In the genomic region with DNA sequence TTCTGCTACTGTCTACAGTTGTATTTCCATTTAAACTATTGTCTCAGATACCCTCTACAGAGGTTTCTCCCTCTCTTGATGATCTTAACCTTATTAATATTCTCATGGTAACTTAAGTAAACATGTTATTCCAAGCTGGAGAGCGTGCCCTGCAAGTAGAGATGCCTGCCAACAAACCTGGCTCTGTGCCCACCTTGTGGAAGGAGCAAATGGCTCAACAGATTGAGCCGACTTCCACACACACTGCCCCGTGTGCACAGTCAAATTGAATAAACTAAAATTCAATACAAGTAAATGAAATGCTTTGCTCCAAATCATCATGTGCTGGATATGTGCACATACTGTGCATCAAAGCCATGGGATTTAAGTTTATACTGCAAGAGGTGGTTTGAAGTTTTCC, we compare ENCODE assay signal across 10 mouse cellular contexts. TPM values are rescaled to one million over a fixed set of nuclear protein-coding genes. Genes with fewer than 3 reads are reported as not detected.
A peak's percentile ranks its signal among the peaks of the same experiment; 100 is the strongest.
DNase-seq lines count a peak whose midpoint lies in the region; ATAC-seq lines count a peak whose summit lies in the region.
"Had no signal": no experiment of that assay in that cellular context is flagged by ENCODE, and none has a peak within 500 bp of the region (broad histone marks: within the 10 kb centered on the region; RNA-seq: fewer than 3 reads in every experiment).

No protein-coding gene starts in this region.

- peak; percentile 83 for ATAC-seq in forebrain, embryonic 13.5 days
- ATAC-seq in forebrain, embryonic 12.5 days (ENCODE audit: low FRiP score), result no peak
- ATAC-seq in erythroid progenitor cell, adult 5-6 weeks (replicated peaks; ENCODE audit: low FRiP score, poor library complexity, severe bottlenecking), result no peak

- no peaks in the 10 kb centered on the region for H3K9me3 ChIP-seq in forebrain, embryonic 13.5 days (replicated peaks)
- H3K9me3 ChIP-seq in forebrain, embryonic 12.5 days, result no peaks in the 10 kb centered on the region

- WGBS in forebrain, embryonic 13.5 days, result 43% methylated on average over 3 of the region's 3 CpGs
- 80% methylated on average over 3 of the region's 3 CpGs for WGBS in forebrain, embryonic 12.5 days

- H3K27me3 ChIP-seq in forebrain, embryonic 13.5 days, result no peaks in the 10 kb centered on the region
- H3K27me3 ChIP-seq in forebrain, embryonic 12.5 days, result no peaks in the 10 kb centered on the region

- peaks cover 8% of the 10 kb centered on the region; the same call in 1 of the 2 replicates for H3K4me1 ChIP-seq in forebrain, embryonic 13.5 days
- H3K4me1 ChIP-seq in forebrain, embryonic 12.5 days, result no peaks in the 10 kb centered on the region

- H3K4me3 ChIP-seq in forebrain, embryonic 13.5 days, result no peak overlapping the region
- H3K4me3 ChIP-seq in forebrain, embryonic 12.5 days (replicated peaks), result no peak overlapping the region

- DNase-seq in urinary bladder, postnatal 14 days (ENCODE audit: low spot score), result peak; percentile 62
- no peak for DNase-seq in urinary bladder, adult 18-20 months (ENCODE audit: low spot score in 2 of 2)
- peak; percentile 82 for DNase-seq in heart, postnatal 4 days
- peak; percentile 33 to 48 for DNase-seq in lung, adult 18-20 months
- no peak for DNase-seq in thymus, postnatal 4 days

- no peak overlapping the region for H3K27ac ChIP-seq in forebrain, embryonic 13.5 days
- H3K27ac ChIP-seq in forebrain, embryonic 12.5 days, result no peak overlapping the region

- no peak overlapping the region for H3K9ac ChIP-seq in forebrain, embryonic 13.5 days
- H3K9ac ChIP-seq in forebrain, embryonic 12.5 days, result no peak overlapping the region

- no peak overlapping the region for H3K4me2 ChIP-seq in forebrain, embryonic 13.5 days
- H3K4me2 ChIP-seq in forebrain, embryonic 12.5 days, result no peak overlapping the region

- H3K36me3 ChIP-seq in forebrain, embryonic 13.5 days (ENCODE audit: poor library complexity, severe bottlenecking), result no peaks in the 10 kb centered on the region
- H3K36me3 ChIP-seq in forebrain, embryonic 12.5 days (replicated peaks), result no peaks in the 10 kb centered on the region

RNA-seq across cellular contexts. Expression of a gene that starts 14.1 kb away (rescaled TPM):
- 0.40 and 0.43 TPM in 2 replicates for polyA plus RNA-seq in forebrain, embryonic 13.5 days (2015; fragmentation: Nextera tagmentation; extraction: Ambion mirVana)
- 0.18 and 0.32 TPM in 2 replicates for polyA plus RNA-seq in forebrain, embryonic 12.5 days (2016; fragmentation: Nextera tagmentation; extraction: Ambion mirVana)
- not detected for total RNA-seq in heart, postnatal 4 days (2021)
- 0.72 TPM in 1 of 2 replicates, not detected in the other for total RNA-seq in erythroid progenitor cell, adult 5-6 weeks (2015; ENCODE audit: low replicate concordance)
- not detected in 2 replicates for total RNA-seq in erythroid progenitor cell, adult 5-6 weeks (2017; ENCODE audit: low replicate concordance)
- total RNA-seq: adrenal gland, postnatal 4 days had no signal
- polyA plus RNA-seq: liver, embryonic 16.5 days had no signal

RNA-seq across cellular contexts. Expression of a gene that starts 40.0 kb away (rescaled TPM):
- polyA plus RNA-seq in forebrain, embryonic 13.5 days (2015; fragmentation: Nextera tagmentation; extraction: Ambion mirVana), result 58.9 and 64.8 TPM in 2 replicates
- 68.7 and 70.6 TPM in 2 replicates for polyA plus RNA-seq in forebrain, embryonic 12.5 days (2016; fragmentation: Nextera tagmentation; extraction: Ambion mirVana)
- total RNA-seq in heart, postnatal 4 days (2021), result 10 to 100 TPM; 53.4 to 54.6 TPM
- total RNA-seq in erythroid progenitor cell, adult 5-6 weeks (2015; ENCODE audit: low replicate concordance), result 48.2 and 50.8 TPM in 2 replicates
- 74.6 and 75.7 TPM in 2 replicates for total RNA-seq in erythroid progenitor cell, adult 5-6 weeks (2017; ENCODE audit: low replicate concordance)

Comparison
In these comparisons a context has a peak if more than half of its experiments do, and no peak if none do; other contexts are left out.
1. DNase-seq: peak in urinary bladder, postnatal 14 days (single experiment), heart, postnatal 4 days (single experiment) and lung, adult 18-20 months (2 of 2); none in urinary bladder, adult 18-20 months (0 of 2) and thymus, postnatal 4 days (single experiment).